Mouse (Mus musculus): ENCODE results near the gene Lbh.

- no peak for TF ChIP-seq CTCF (IDR thresholded peaks at IDR 0.05; ENCODE audit: borderline replicate concordance, extremely low read depth, insufficient read depth, insufficient read length)
- TF ChIP-seq POLR2A (IDR thresholded peaks at IDR 0.05; ENCODE audit: borderline replicate concordance, extremely low read depth, insufficient read depth, insufficient read length, poor library complexity, severe bottlenecking) = no peak
Observed at GRCm38 (mm10) chr17:72949247-72949701, 31.2 kb downstream of the Lbh start.
